Mouse (Mus musculus) c-Kit-positive CD71-negative TER-119-negative erythroid progenitor cells, embryonic 14.5 days (primary cell): ENCODE results near the gene Taar8c.
"Not testable (repeated sequence)": the region's sequence is repeated elsewhere in the genome, so short reads cannot be mapped to it uniquely, and the experiment has no call there.

Experiments used
- DNase-seq: peaks from one replicate; pipeline ENCODE4 v3.0.0-alpha.2; 2013; ENCODE audit warnings: low read depth

Gene Taar8c

DNA sequence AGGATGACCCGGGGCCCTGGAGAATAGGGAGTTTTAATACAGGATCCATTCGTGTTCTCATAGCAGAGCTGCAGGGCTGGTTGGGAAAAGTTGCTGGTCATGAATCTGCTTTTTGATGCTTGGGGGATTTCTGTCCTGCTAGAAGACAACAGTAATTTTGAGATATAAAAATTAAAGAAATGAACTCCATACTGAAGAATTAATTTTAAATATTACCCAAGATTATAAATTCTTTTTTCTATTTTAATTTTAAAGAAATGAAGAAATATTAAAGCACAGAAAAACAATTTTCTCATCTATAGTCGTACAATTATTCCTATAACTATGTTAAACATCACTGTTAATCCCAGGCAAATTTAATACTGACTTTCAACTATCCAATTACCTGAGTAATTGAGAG is at the start of gene Taar8c:
TSS of gene Taar8c (minus strand) at position 101 of the 400 bp plus-strand sequence.
- DNase-seq = not testable (repeated sequence)

DNA sequence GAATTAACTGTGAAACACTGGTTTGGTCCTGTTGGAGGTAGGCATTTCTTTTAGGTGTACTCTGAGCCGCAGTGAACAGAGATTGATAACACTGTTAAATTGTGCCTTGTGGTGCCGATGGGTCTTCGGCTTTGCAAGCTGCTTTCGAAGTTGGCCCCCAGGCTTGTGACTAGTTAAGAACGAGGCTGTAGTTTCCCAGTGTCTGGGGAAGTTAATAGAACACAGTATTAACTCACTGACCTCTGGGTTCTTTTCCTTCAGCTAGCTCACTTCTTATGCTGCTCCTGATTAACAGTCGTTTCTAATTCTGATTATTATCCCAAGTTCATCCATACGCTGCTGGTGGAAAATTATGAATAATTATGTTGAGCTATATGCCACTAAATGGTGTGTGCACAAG is 48.4 kb upstream of the Taar8c start:
- no peak for DNase-seq

DNA sequence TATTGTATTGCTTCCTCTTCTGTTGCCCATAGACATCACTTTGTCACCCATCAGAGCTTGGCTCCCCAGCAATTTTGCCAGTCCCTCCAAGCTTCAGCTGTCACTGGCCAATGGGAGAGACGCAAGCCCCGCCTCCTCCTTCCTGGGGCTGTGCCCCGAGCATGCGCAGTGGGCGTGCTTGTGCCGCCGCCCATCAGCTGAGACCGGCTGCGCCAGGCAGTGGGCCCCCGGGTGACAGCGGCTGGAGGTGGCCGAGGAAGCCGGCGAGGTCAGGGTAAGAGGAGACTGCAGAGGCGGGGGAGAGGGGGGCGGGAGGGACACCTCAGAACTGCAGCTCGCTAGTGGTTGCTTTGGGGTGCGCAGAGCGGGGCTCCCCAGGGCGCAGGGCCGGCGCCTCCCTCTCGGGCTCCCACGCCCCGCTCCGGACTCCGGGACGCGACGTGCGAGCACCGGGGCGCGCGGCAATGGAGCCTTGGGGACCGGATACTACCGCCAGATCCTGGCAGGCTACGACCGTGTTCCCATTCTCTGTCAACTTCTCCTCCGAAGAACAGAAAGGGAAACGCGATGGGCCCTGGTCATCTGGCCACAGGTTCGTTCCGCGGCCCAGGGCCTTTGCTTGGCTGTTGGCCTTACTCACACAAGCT is 47.5 kb upstream of the Taar8c start, which contains the start of gene Stx7:
TSS of gene Stx7 (plus strand) at position 168 of the 647 bp plus-strand sequence.
- DNase-seq = peak; percentile 87

DNA sequence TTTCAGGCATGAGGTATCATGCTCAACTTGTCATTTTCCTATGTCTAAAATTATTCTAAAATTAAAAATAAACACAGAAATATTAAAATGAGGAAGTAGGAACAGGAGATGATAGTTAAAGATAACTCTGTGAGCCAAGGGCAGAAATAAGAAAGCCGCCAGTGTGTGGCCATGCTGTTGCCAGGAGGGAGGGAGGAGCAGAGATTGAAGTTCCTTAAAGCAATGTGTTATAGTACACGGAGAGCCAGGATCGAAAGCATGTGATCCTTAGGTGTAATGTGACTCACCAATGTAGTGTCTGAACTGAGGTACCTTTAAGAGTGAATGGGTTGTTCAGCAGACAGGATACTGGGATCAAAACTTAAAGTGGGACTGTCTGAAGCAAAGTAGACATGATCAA is 41.0 kb upstream of the Taar8c start:
- DNase-seq = no peak

DNA sequence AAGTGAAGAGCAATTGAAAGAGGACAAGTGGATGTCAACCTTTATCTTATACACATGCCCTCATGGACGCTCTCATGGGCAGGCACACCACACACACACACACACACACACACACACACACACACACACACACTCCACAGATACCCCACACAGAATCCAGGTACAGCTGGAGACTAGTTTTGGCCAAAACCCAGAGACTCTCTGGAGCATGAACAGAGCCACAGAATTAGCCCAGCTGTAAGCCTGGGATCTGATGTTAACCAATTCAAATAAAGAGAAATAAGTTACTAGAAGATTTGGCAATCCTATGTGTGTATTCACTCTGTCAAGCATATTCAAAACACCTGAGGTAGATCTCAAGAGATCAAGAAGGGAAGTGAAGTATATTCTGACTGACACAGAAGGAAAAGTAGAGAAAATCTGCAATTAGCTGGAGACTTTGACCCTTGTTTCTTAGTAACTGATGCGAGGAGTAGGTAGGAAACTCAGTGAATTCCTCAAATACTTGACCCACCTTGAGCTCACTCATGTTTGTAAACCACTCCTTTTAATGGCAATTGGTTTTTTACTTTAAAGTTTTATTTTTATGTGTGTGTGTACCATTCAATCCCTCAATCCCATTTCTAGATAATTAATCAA is 37.0 kb upstream of the Taar8c start:
- no peak for DNase-seq

DNA sequence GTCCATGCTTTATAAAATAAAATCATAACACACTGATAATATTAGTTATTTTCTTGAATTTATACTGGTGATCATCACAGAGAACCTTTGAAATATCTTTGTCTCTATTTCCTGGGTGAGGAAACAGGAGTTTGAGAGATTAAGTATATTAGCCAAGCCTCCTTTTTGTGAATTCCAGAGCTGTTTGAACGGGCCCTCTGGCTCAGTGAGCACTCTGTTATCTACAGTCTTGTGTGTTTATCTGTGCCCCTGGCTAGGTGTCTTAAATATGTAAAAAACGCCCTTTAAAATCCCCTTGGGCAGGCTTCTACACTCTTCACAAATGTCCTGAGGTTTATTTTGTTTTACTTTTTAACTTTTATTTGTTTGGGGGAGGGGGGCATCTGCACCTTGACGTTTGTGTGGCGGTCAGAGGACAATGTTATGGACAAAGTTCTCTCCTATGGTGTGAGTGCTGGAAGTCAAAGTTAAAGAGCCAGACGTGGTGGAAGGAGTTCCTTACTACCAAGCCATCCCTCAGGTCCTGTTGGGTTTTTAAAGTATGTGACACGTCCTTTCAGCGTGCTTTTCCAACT is 32.4 kb upstream of the Taar8c start:
- no peak for DNase-seq

DNA sequence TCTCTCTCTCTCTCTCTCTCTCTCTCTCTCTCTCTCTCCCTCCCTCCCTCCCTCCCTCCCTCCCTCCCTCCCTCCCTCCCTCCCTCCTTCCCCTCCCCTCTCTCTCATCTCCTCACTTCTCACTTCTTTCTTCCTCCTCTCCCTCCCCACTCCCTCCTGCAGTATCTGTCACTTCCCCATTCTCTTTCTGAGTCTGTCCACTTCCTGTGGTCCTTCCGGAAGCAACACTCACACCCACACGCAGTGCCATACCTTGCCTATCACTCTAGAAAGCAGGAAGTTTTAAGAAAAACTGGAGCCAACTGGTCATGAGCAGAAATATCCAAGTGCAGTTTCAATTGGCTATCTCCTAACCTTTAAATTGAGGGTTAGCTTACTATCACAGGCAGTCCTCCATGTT is 31.4 kb upstream of the Taar8c start:
- DNase-seq = no peak

DNA sequence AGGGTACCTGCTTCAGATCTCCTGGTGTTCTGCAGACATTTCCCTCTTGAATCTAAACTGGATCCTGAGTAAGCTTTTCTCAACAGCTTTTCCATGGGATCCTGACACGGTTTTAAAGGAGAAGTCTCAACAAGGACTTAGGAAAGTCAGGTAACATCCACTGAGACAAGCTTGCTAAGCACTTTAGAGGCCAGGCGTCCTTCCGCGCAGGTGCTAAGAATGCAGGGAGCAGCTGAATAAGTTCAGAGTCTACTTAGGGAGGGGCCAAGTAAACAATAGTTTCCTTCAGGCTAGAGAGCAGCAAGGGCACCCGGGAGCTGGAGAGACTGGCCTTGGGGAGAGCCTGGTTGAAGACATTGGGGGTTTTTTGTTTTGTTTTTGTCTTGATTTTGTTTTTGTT is 30.6 kb upstream of the Taar8c start:
- no peak for DNase-seq

DNA sequence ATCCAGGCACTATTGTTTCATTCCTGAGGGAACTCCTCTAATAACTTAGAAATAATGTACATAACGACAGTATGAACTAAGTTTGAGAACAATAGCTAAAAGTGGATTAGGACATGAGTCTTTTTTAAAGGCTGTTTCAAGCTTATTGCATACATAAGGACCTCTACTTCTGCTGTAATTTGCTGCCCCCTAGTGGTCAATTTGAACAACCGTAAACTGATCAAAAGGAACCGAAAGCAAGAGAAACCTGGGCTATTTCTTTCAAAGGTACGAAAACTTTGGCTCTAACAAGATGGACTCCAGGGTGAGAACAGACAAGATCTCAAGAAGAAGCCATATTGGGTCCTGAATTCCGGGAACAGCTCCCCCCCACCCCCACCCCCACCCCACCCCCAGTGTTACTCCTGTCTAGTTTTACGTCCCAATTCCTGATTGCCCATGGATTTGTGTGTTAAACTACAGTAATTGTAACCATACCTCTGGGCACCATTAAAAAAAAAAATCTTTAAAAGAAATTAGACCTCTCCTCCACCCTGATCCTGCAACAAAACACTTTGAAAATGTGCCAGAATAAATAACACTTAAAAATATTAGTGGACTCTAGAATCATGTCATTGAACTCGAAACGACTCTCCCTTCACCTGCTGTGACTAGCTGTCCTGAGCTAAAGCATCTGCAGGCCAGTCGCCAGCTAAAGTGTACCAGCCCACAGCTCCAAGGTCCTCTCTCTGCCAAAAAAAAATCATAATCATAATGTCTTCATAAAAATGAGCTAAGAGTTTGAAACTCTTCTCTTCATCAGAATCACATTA is 29.9 kb upstream of the Taar8c start:
- peak; percentile 57 for DNase-seq

DNA sequence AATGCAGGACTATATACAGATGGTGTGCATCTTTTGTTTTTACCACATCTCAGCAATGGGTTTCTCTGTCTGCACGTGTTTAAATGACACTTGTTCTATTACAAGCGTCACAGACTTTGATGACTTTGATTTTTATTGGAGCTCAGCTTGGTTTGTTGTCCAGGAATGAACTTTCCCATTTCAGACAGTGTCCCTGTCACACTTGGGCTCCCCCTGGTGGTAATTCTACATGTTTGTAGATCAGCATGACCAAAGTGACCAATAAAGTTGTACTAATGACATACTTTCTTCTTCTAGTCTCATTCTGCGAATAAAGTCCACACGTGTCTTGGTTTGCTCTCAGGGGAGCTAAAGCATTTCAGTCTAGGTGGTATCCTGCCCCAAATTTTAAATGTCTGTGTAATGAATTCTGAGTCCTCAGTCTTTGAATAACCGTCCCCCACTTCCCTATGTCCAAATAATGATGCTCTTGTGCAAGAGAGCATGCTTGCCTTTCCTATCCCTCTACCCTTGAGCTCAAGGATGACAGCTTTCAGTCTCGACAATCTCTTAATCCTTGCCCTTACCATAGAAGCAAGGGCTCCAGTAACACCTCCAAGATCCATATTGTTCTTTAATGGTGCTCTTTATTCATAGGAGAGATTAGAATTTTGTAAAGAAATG is 9.5 kb upstream of the Taar8c start:
- DNase-seq = peak; percentile 36

DNA sequence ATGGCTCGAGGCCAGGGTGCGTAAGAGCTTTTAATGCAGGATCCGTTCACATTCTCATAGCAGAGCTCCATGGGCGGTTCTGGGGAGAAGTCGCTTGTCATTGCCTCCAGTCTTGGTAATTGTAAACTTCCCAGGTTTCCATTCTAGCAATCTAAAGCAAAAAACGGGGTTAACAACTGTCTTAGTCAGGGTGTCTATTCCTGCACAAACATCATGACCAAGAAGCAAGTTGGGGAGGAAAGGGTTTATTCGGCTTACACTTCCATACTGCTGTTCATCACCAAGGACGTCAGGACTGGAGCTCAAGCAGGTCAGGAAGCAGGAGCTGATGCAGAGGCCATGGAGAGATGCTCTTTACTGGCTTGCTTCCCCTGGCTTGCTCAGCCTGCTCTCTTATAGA is 7.7 kb upstream of the Taar8c start, which contains the start of gene Taar9:
TSS of gene Taar9 (minus strand) at position 101 of the 400 bp plus-strand sequence.
- not testable (repeated sequence) for DNase-seq

DNA sequence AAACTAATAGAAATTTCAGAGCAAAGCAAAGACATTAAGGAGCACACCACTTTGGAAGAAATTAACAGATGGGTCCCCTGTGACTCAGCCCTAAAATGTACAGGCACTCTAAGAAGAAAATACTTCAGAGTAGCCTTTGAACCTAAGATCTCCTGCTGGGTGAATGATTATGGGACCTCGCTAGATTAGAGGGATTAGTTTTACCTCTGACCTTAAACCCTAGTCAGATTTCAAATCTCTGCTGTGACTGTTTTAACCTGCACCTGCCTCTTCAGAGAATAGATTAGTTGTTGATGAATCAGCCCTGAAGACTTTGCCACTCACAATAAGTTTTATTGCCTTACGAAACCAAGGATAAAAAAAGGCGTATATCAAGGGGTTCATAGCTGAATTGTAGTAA is 6.5 kb upstream of the Taar8c start:
- no peak for DNase-seq

DNA sequence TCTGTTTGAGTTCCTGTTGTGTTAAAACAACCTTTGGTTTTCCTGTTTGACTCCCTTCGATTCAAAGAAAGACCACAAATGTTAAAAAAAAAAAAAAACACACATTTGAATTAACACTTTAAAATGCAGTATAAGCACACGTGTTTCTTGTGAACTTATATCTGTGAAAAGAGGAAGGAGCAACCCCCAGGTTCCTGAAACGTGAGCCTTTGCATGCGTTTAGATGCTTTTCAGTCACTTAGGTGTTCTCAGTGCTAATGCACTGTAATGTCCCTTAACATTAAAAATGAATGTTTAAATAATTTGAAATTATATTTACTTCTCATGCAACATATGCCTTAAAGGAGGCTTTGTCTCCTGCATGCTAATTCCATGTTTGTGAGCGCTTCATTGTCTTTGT is 6.0 kb upstream of the Taar8c start:
- DNase-seq = no peak

DNA sequence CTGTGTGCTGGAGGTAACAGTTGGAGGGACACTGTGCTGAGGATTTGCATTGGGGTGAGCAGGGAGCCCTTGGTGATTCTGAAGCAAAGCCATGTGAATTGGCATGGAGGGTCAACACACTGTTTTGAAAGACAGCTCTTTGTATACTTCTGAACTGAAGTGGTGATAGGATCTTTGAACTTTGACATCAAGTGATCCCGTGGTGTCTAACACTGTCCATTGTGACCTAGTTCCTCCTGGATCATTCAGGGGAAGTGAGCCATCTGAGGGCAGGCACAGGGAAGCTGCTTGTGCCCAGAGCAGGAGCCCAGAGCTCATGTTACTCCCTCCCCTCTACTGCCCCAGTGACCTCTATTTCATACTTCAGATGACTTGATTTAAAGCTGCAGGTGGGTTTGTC is 1.6 kb upstream of the Taar8c start:
- DNase-seq = not testable (repeated sequence)

DNA sequence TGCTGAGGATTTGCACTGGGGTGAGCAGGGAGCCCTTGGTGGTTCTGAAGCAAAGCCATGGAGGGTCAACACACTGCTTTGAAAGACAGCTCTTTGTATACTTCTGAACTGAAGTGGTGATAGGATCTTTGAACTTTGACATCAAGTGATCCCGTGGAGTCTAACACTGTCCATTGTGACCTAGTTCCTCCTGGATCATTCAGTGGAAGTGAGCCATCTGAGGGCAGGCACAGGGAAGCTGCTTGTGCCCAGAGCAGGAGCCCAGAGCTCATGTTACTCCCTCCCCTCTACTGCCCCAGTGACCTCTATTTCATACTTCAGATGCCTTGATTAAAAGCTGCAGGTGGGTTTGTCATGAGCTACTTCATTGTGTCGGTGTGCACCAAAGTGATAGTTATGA is 4.7 kb downstream of the Taar8c start:
- not testable (repeated sequence) for DNase-seq

DNA sequence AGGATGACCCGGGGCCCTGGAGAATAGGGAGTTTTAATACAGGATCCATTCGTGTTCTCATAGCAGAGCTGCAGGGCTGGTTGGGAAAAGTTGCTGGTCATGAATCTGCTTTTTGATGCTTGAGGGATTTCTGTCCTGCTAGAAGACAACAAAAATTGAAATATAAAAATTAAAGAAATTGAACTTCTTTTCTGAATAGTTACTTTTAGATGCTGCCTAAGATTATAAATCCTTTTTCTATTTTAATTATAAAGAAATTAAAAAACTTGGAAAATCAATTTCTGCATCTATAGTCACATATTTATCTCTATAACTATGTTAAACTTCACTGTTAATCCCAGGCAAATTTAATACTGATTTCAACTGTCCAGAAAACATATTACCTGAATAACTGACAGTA is 9.5 kb downstream of the Taar8c start, which contains the start of gene Taar8b:
TSS of gene Taar8b (minus strand) at position 101 of the 400 bp plus-strand sequence.
- no peak for DNase-seq

DNA sequence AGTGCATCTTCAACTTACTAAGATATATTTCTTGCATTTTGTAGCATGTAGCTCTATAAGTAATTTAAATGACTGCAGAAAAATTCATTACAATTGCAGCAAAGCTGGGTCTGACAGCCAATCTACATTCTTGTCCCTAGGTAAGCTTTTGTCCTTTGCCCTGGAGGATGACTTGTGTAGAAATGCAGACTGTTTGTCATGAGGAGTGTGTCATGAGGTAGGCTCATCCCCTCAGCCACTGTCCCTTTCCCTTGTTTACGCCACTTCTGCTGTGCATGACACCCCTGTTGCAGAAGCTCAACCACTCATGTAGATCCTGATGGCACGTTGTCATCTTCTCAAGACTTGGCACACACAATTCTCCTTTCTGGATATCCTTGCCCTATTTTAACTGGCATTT is 14.5 kb downstream of the Taar8c start:
- DNase-seq = no peak

DNA sequence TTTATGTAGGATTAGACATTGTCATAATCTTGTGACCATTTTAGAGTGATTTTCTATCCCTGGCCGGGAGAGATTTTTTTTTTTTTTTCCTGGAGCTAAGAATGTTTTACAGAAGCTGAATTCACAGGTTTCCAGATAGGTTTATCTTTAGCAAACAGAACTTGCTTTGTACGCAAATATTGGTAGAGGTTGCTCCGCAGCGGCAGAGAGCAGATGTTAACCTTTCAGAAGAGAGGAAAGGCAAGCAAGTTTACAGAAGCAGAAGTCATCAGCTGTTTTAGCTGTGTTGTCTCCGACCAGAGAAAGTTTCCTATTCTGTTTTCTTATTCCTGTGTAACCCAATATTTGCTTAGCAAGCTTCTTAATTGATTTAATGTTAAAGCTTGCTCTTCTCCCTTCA is 15.2 kb downstream of the Taar8c start:
- DNase-seq = no peak

DNA sequence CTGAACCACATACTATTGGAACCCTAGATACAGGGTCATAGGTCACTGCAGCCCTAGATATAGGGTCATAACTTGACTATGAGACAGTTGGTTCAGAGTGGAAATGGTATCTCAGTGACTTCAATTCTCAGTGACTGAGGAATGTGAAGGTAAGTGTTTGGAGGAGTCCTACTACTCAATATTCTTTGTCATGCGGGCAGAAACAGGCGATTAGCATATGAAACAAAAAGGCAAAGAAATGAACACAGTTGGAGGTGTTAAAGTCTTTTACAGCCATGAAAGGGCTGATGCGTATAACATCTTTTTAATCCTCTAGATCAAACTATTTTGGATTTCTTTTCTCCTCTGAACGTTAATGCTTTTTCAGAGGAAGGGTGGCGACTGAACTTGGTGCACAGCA is 15.8 kb downstream of the Taar8c start:
- no peak for DNase-seq

DNA sequence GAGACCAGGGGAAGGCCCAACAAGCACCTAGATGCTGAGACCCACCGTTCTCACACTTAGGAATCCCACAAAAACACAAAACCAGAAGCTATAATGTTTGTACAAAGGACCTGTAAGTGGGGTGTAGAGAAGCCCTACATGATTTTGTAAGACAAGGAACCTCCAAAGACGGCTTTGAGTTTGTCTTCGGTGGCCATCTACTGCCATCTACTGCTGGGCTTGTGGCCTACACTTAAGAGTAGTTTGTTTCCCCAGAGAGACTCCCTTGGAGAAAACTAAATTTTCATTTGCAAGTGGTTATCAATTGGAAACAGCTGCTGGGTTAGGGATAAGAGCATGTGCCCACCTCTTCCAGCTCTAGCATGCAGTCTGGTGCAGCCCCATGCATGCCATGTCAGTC is 21.5 kb downstream of the Taar8c start:
- DNase-seq = peak; percentile 26

DNA sequence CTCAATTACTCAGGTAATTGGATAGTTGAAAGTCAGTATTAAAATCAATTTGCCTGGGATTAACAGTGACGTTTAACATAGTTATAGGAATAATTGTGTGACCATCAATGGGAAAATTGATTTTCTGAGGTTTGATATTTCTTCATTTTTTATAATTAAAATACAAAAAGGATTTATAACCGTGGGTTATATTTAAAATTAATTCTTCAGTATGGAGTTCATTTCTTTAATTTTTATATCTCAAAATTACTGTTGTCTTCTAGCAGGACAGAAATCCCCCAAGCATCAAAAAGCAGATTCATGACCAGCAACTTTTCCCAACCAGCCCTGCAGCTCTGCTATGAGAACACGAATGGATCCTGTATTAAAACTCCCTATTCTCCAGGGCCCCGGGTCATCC is 25.5 kb downstream of the Taar8c start, which contains the start of gene Taar8a:
TSS of gene Taar8a (plus strand) at position 301 of the 400 bp plus-strand sequence.
- not testable (repeated sequence) for DNase-seq

DNA sequence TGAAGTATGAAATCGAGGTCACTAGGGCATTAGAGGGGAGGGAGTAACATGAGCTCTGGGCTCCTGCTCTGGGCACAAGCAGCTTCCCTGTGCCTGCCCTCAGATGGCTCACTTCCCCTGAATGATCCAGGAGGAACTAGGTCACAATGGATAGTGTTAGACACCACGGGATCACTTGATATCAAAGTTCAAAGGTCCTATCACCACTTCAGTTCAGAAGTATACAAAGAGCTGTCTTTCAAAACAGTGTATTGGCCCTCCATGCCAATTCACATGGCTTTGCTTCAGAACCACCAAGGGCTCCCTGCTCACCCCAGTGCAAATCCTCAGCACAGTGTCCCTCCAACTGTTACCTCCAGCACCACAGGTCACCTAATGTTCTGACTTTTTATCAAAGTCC is 27.0 kb downstream of the Taar8c start:
- not testable (repeated sequence) for DNase-seq
